Mouse (Mus musculus): Measurements from ENCODE around the gene Lipe. TPM values are rescaled to one million over a fixed set of nuclear protein-coding genes. Genes with fewer than 3 reads are reported as not detected.
A peak's percentile ranks its signal among the peaks of the same experiment; 100 is the strongest.

Lipe gene
- polyA plus RNA-seq, 1 experiment from 2014 or later, result 8.3 TPM

DNA sequence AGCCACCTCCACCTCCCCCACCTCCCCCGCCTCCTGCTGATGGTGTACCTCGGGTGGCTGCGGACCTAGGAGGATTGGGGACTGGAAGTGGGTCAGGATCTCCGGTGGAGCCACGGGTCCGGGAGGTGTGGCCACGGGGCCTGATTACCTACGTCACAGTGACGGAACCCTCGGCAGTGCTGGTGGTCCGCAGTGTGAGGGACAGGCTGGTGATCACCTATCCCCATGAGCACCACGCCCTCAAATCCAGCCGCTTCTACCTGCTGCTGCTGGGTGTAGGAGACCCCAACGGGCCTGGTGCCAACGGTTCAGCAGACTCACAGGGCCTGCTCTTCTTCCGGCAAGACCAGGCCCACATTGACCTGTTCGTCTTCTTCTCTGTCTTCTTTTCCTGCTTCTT lies 34.9 kb downstream of the Lipe start:
- H3K4me1 ChIP-seq (ENCODE audit: control insufficient read depth, insufficient read depth, low read length), result 0 out of 2 replicates have a peak, but pooled peaks cover 2% of the 10 kb centered on the region

DNA sequence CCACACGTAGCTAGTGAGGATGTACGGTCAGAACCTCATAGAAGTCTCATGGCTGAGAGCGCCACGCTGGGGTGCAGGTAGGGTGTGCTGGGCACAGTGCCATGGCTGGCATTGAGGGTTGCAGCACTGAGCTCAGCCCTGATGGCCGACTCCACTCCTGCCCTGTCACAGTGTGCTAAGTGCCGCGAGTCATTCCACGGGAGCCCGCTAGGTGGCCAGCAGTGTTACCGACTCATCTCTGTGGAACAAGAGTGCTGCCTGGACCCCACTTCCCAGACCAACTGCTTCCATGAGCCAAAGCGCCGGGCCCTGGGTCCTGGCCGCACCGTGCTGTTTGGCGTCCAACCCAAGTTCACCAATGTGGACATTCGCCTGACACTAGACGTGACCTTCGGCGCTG lies 35.4 kb downstream of the Lipe start:
- WGBS, result 87% methylated on average over 19 of the region's 19 CpGs
- Histone ChIP-seq H3K9me3 (replicated peaks; ENCODE audit: control insufficient read depth, low read length) (no peaks in the 10 kb centered on the region), H3K27ac (ENCODE audit: low read length) (no peak overlapping the region), H3K4me3 (ENCODE audit: low read length) (no peak overlapping the region), H3K27me3 (ENCODE audit: control insufficient read depth, insufficient read depth, low read length) (peaks cover 24% of the 10 kb centered on the region), H3K4me1 (ENCODE audit: control insufficient read depth, insufficient read depth, low read length) (peaks cover 5% of the 10 kb centered on the region; the same call in 1 of the 2 replicates), H3K9ac (ENCODE audit: low read length) (no peak overlapping the region), H3K4me2 (ENCODE audit: low read depth, low read length) (no peak overlapping the region), H3K36me3 (ENCODE audit: control insufficient read depth, insufficient read depth) (peaks cover 11% of the 10 kb centered on the region)
- no peak for ATAC-seq (replicated peaks; ENCODE audit: extremely low read depth, insufficient read depth, low FRiP score)

More for the DNA sequence above, 34.9 kb downstream of the Lipe start:
- Histone ChIP-seq H3K9me3 (replicated peaks; ENCODE audit: control insufficient read depth, low read length) (no peaks in the 10 kb centered on the region), H3K9ac (ENCODE audit: low read length) (no peak overlapping the region), H3K27ac (ENCODE audit: low read length) (no peak overlapping the region), H3K4me2 (ENCODE audit: low read depth, low read length) (no peak overlapping the region), H3K4me3 (ENCODE audit: low read length) (no peak overlapping the region), H3K27me3 (ENCODE audit: control insufficient read depth, insufficient read depth, low read length) (peaks cover 29% of the 10 kb centered on the region), H3K36me3 (ENCODE audit: control insufficient read depth, insufficient read depth) (peaks cover 11% of the 10 kb centered on the region)
- no peak for ATAC-seq (replicated peaks; ENCODE audit: extremely low read depth, insufficient read depth, low FRiP score)
- 96% methylated on average over 17 of the region's 17 CpGs for WGBS

DNA sequence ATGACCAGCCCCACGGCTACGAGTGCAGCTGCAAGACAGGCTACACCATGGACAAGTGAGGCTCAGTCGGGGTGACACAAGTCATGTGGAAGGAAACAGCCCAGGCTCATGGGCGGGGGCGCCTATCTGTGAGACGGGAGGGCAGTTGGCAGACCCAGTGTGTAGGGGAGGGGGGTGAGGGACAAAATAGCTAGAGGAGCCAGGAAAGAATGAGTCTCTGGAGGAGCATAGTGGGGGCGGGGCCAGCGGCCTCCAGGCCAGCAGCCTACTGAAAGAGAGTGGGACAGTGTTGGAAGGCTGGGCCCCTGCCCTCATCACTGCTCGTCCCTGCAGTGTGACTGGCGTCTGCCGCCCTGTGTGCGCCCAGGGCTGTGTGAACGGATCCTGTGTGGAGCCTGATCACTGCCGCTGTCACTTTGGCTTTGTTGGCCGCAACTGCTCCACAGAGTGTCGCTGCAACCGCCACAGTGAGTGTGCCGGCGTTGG lies 39.7 kb downstream of the Lipe start:
- H3K4me1 ChIP-seq (ENCODE audit: control insufficient read depth, insufficient read depth, low read length), result peaks cover 3% of the 10 kb centered on the region; the same call in 1 of the 2 replicates
- 66% methylated on average over 19 of the region's 19 CpGs for WGBS
- H3K27me3 ChIP-seq (ENCODE audit: control insufficient read depth, insufficient read depth, low read length), result no peaks in the 10 kb centered on the region
- no peaks in the 10 kb centered on the region for H3K9me3 ChIP-seq (replicated peaks; ENCODE audit: control insufficient read depth, low read length)
- H3K4me2 ChIP-seq (ENCODE audit: low read depth, low read length), result no peak overlapping the region
- 0 out of 2 replicates have a peak overlapping the region, but pooled peaks have one; percentile 6 for H3K9ac ChIP-seq (ENCODE audit: low read length)
- peaks cover 7% of the 10 kb centered on the region for H3K36me3 ChIP-seq (ENCODE audit: control insufficient read depth, insufficient read depth)
- H3K27ac ChIP-seq (ENCODE audit: low read length), result peak overlapping the region; percentile 35; the same call in 1 of the 2 replicates
- ATAC-seq (replicated peaks; ENCODE audit: extremely low read depth, insufficient read depth, low FRiP score), result peak; percentile 58
- no peak overlapping the region for H3K4me3 ChIP-seq (ENCODE audit: low read length)

- no peak overlapping the region for H3K4me3 ChIP-seq (ENCODE audit: low read length)
- no peak overlapping the region for H3K27ac ChIP-seq (ENCODE audit: low read length)
- whole genome bisulfite sequencing, result 80% methylated on average over 8 of the region's 8 CpGs
- peaks cover 27% of the 10 kb centered on the region for H3K36me3 ChIP-seq (ENCODE audit: control insufficient read depth, insufficient read depth)
- no peak for ATAC-seq (replicated peaks; ENCODE audit: extremely low read depth, insufficient read depth, low FRiP score)
- no peaks in the 10 kb centered on the region for H3K27me3 ChIP-seq (ENCODE audit: control insufficient read depth, insufficient read depth, low read length)
- peaks cover 4% of the 10 kb centered on the region; the same call in 1 of the 2 replicates for H3K9me3 ChIP-seq (replicated peaks; ENCODE audit: control insufficient read depth, low read length)
- H3K4me1 ChIP-seq (ENCODE audit: control insufficient read depth, insufficient read depth, low read length), result no peaks in the 10 kb centered on the region
- H3K9ac ChIP-seq (ENCODE audit: low read length), result no peak overlapping the region
- no peak overlapping the region for H3K4me2 ChIP-seq (ENCODE audit: low read depth, low read length)
These were observed 49.6 kb downstream of the Lipe start for GRCm38 (mm10) chr7:25348861-25349260.

DNA sequence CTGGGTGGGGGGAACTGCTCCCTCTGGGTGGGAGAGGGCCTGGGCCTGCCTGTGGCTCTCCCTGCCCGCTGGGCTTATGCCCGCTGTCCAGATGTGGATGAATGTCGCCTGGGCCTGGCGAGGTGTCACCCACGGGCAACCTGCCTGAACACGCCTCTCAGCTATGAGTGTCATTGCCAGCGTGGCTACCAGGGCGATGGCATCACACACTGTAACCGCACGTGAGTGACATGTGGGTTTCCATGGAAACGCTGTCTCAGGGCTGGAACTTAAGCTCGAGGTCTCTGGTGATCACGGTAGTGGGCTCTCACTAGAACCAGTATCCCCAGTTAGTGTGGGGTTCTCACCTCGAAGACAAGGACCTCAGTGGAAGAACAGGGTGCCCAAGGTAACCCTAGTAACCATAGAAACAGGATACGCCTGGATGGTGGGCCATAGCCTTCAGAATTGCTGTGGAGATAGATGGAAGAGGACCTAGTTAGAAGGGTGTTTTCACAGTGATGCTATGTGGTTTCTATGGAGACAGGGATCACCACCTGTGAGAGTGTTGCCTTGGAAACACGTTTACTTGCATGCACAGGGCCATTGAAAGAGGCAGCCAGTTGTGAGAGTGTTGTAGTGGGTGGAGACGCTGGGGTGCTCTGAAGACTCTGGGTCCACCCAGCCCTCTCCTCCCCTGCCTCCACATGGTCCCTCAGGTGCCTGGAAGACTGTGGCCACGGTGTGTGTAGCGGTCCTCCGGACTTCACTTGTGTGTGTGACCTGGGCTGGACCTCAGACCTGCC lies 57.3 kb downstream of the Lipe start:
- peaks cover 11% of the 10 kb centered on the region for H3K36me3 ChIP-seq (ENCODE audit: control insufficient read depth, insufficient read depth)
- H3K27ac ChIP-seq (ENCODE audit: low read length), result no peak overlapping the region
- 80% methylated on average over 20 of the region's 20 CpGs for WGBS

DNA sequence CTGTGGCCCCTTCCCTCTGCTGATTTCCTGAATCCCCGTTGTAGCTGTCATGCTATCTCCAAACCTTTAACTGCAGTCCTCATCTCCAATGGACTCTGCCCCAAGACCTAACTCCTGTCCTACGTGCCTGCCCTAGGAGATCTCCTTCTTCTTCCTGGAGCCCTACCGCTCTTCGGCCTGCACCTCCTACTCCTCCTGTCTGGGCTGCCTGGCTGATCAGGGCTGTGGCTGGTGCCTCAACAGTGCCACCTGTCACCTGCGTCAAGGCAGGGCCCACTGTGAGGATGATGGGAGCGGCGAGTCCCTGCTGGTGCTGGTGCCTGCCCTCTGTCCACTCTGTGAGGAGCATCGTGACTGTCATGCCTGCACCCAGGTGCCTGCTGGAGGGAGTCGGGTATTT lies 59.2 kb downstream of the Lipe start:
- no peak overlapping the region for H3K4me2 ChIP-seq (ENCODE audit: low read depth, low read length)
- H3K27me3 ChIP-seq (ENCODE audit: control insufficient read depth, insufficient read depth, low read length), result no peaks in the 10 kb centered on the region
- no peak overlapping the region for H3K9ac ChIP-seq (ENCODE audit: low read length)
- no peaks in the 10 kb centered on the region for H3K4me1 ChIP-seq (ENCODE audit: control insufficient read depth, insufficient read depth, low read length)
- H3K9me3 ChIP-seq (replicated peaks; ENCODE audit: control insufficient read depth, low read length), result no peaks in the 10 kb centered on the region
- peaks cover 17% of the 10 kb centered on the region for H3K36me3 ChIP-seq (ENCODE audit: control insufficient read depth, insufficient read depth)
- no peak for ATAC-seq (replicated peaks; ENCODE audit: extremely low read depth, insufficient read depth, low FRiP score)
- no peak overlapping the region for H3K27ac ChIP-seq (ENCODE audit: low read length)
- 88% methylated on average over 9 of the region's 9 CpGs for WGBS
- H3K4me3 ChIP-seq (ENCODE audit: low read length), result no peak overlapping the region

More for the DNA sequence above, 57.3 kb downstream of the Lipe start:
- no peak overlapping the region for H3K9ac ChIP-seq (ENCODE audit: low read length)
- no peak overlapping the region for H3K4me2 ChIP-seq (ENCODE audit: low read depth, low read length)
- H3K9me3 ChIP-seq (replicated peaks; ENCODE audit: control insufficient read depth, low read length), result no peaks in the 10 kb centered on the region
- ATAC-seq (replicated peaks; ENCODE audit: extremely low read depth, insufficient read depth, low FRiP score), result no peak; the same call in 1 of the 2 replicates
- no peak overlapping the region for H3K4me3 ChIP-seq (ENCODE audit: low read length)
- no peaks in the 10 kb centered on the region for H3K4me1 ChIP-seq (ENCODE audit: control insufficient read depth, insufficient read depth, low read length)
- H3K27me3 ChIP-seq (ENCODE audit: control insufficient read depth, insufficient read depth, low read length), result no peaks in the 10 kb centered on the region

DNA sequence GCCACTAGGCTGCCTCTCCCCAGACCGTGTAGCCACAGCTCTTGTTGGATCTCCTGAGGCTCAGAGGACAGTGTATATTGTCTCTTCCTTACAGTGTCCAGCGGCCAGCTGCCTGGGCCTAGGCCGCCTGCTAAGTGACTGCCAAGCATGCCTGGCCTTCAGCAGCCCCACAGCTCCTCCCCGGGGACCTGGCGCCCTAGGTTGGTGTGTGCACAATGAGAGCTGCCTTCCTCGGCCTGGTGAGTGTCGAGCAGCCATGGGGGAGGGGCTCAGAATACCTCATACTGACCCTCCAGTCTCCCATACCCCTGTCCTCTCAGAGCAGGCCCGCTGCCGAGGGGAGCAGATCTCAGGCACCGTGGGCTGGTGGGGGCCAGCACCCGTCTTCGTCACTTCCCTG lies 64.0 kb downstream of the Lipe start:
- Histone ChIP-seq H3K27ac (ENCODE audit: low read length) (no peak overlapping the region), H3K4me3 (ENCODE audit: low read length) (no peak overlapping the region), H3K4me1 (ENCODE audit: control insufficient read depth, insufficient read depth, low read length) (no peaks in the 10 kb centered on the region), H3K4me2 (ENCODE audit: low read depth, low read length) (no peak overlapping the region), H3K9me3 (replicated peaks; ENCODE audit: control insufficient read depth, low read length) (no peaks in the 10 kb centered on the region), H3K36me3 (ENCODE audit: control insufficient read depth, insufficient read depth) (peaks cover 16% of the 10 kb centered on the region), H3K9ac (ENCODE audit: low read length) (no peak overlapping the region), H3K27me3 (ENCODE audit: control insufficient read depth, insufficient read depth, low read length) (no peaks in the 10 kb centered on the region)
- WGBS, result 79% methylated on average over 12 of the region's 12 CpGs
- no peak for ATAC-seq (replicated peaks; ENCODE audit: extremely low read depth, insufficient read depth, low FRiP score)

- no peak overlapping the region for H3K9ac ChIP-seq (ENCODE audit: low read length)
- peak; percentile 75 for ATAC-seq (replicated peaks; ENCODE audit: extremely low read depth, insufficient read depth, low FRiP score)
- H3K36me3 ChIP-seq (ENCODE audit: control insufficient read depth, insufficient read depth), result peaks cover 16% of the 10 kb centered on the region
- no peak overlapping the region for H3K4me2 ChIP-seq (ENCODE audit: low read depth, low read length)
- no peak overlapping the region for H3K27ac ChIP-seq (ENCODE audit: low read length)
- H3K4me1 ChIP-seq (ENCODE audit: control insufficient read depth, insufficient read depth, low read length), result no peaks in the 10 kb centered on the region
- whole genome bisulfite sequencing, result 42% methylated on average over 16 of the region's 16 CpGs
- no peaks in the 10 kb centered on the region for H3K9me3 ChIP-seq (replicated peaks; ENCODE audit: control insufficient read depth, low read length)
- no peak overlapping the region for H3K4me3 ChIP-seq (ENCODE audit: low read length)
- no peaks in the 10 kb centered on the region for H3K27me3 ChIP-seq (ENCODE audit: control insufficient read depth, insufficient read depth, low read length)
These were observed 64.8 kb downstream of the Lipe start for GRCm38 (mm10) chr7:25333596-25334307.

All from heart, embryonic 16.5 days (tissue).